Comparison of ENCODE assay signal across 17 mouse cellular contexts in genomic region chr10:71382858-71383551, GRCm38 (mm10).
"Had no signal": no experiment of that assay in that cellular context is flagged by ENCODE, and none has a peak within 500 bp of the region (broad histone marks: within the 10 kb centered on the region; RNA-seq: fewer than 3 reads in every experiment).

No protein-coding gene starts in this region.

- H3K27me3 ChIP-seq: neural tube, embryonic 15.5 days had no signal

- ATAC-seq: hindbrain, embryonic 16.5 days; inflammation-experienced regulatory T-cells, adult 6 months; lung, postnatal 0 days had no signal

- H3K9ac ChIP-seq: liver, embryonic 14.5 days; neural tube, embryonic 15.5 days had no signal

- DNase-seq: lung, adult 2 months; lung, postnatal 4 days; midbrain, embryonic 14.5 days; right cerebral cortex, adult 18-20 months; right cerebral cortex, postnatal 25 days; thymus, adult 2 months; thymus, postnatal 25 days had no signal

- H3K27ac ChIP-seq: left cerebral cortex, adult 2 months; limb, embryonic 10.5 days; liver, embryonic 14.5 days; midbrain, embryonic 10.5 days; neural tube, embryonic 15.5 days; stomach, postnatal 0 days had no signal

- H3K4me3 ChIP-seq: left cerebral cortex, adult 2 months; limb, embryonic 10.5 days; midbrain, embryonic 10.5 days; myocyte; neural tube, embryonic 15.5 days had no signal

- H3K4me2 ChIP-seq: neural tube, embryonic 15.5 days had no signal

- H3K4me1 ChIP-seq: limb, embryonic 10.5 days; neural tube, embryonic 15.5 days had no signal

- H3K9me3 ChIP-seq: limb, embryonic 10.5 days; midbrain, embryonic 10.5 days; neural tube, embryonic 15.5 days had no signal
